Mouse (Mus musculus) thymus, adult 2 months (tissue): ENCODE data around the gene Zbtb44. TPM values are rescaled to one million over a fixed set of nuclear protein-coding genes. Genes with fewer than 3 reads are reported as not detected.

Experiments
- DNase-seq: peaks from one replicate; pipeline ENCODE4 v3.0.0; 2021
- H3K27ac ChIP-seq: fragments of 200-500 bp; 2 replicates; pipeline ENCODE4 v1.5.1; 2012; ENCODE audit warnings: low read length, control low read depth; ENCODE audit not compliant: control insufficient read depth, insufficient read depth
- H3K27me3 ChIP-seq: fragments of 200-500 bp; 2 replicates; pipeline ENCODE4 v1.6.1; 2012; ENCODE audit warnings: mild to moderate bottlenecking, low read length, moderate library complexity, mixed read lengths; ENCODE audit not compliant: control insufficient read depth, insufficient read depth
- H3K36me3 ChIP-seq: fragments of 200-500 bp; 2 replicates; pipeline ENCODE4 v1.6.1; 2012; ENCODE audit warnings: mild to moderate bottlenecking, low read length, moderate library complexity; ENCODE audit not compliant: control insufficient read depth, insufficient read depth
- H3K4me1 ChIP-seq: fragments of 200-500 bp; replicated peaks from 2 replicates; pipeline ENCODE4 v1.6.1; 2012; ENCODE audit warnings: low read length; ENCODE audit not compliant: control insufficient read depth, insufficient read depth
- H3K4me3 ChIP-seq: fragments of 200-500 bp; 2 replicates; pipeline ENCODE4 v1.5.1; 2012; ENCODE audit warnings: mild to moderate bottlenecking, low read length, control low read depth, moderate library complexity; ENCODE audit not compliant: control insufficient read depth, insufficient read depth
- CTCF ChIP-seq: fragments of 200-500 bp; IDR thresholded peaks from 2 replicates; pipeline ENCODE4 v1.5.1; 2012; ENCODE audit warnings: mild to moderate bottlenecking, control low read depth, low read length, moderate library complexity, borderline replicate concordance; ENCODE audit not compliant: control insufficient read depth, poor library complexity, insufficient read depth; ENCODE audit errors: extremely low read depth
- POLR2A ChIP-seq: fragments of 200-500 bp; IDR thresholded peaks from 2 replicates; pipeline ENCODE4 v1.6.1; 2012; ENCODE audit warnings: mild to moderate bottlenecking, low read length, control low read depth, moderate library complexity; ENCODE audit not compliant: control insufficient read depth, poor library complexity, insufficient read depth; ENCODE audit errors: extremely low read depth
- whole genome bisulfite sequencing: fragments of 180-500 bp; shearing (Covaris S2); methylation state at CpG from one replicate; pipeline ENCODE4 v1.1.7; 2018; 5-methylcytosine and 5-hydroxymethylcytosine counted together
- polyA plus RNA-seq: library from polyadenylated mRNA; depleted of rRNA; stranded (reverse); fragments of >200 nt; gene quantifications from 2 replicates; pipeline ENCODE4 v1.2.3, GENCODE M21; 2012

The Zbtb44 gene
- polyA plus RNA-seq, 1 experiment, result 10.4 TPM

- H3K27me3 ChIP-seq, result no peaks in the 10 kb centered on the region
- WGBS, result 86% methylated on average over 6 of the region's 6 CpGs
- no peak for TF ChIP-seq POLR2A
- no peak for TF ChIP-seq CTCF
- H3K4me1 ChIP-seq, result no peaks in the 10 kb centered on the region
- H3K27ac ChIP-seq, result no peak overlapping the region
- no peaks in the 10 kb centered on the region for H3K36me3 ChIP-seq
- H3K4me3 ChIP-seq, result no peak overlapping the region
- DNase-seq, result no peak
Measured at GRCm38 (mm10) chr9:31098118-31098517, 67.7 kb downstream of the Zbtb44 start.

- Histone ChIP-seq H3K4me1 (no peaks in the 10 kb centered on the region), H3K27ac (no peak overlapping the region), H3K4me3 (no peak overlapping the region), H3K27me3 (no peaks in the 10 kb centered on the region), H3K36me3 (no peaks in the 10 kb centered on the region)
- WGBS, result 90% methylated on average over 8 of the region's 8 CpGs
- TF ChIP-seq CTCF (no peak), POLR2A (no peak)
- DNase-seq, result no peak
Measured at GRCm38 (mm10) chr9:31108464-31108863, 78.0 kb downstream of the Zbtb44 start.

- no peaks in the 10 kb centered on the region for H3K36me3 ChIP-seq
- H3K4me1 ChIP-seq, result no peaks in the 10 kb centered on the region
- DNase-seq, result no peak
- H3K27ac ChIP-seq, result no peak overlapping the region
- no peak overlapping the region for H3K4me3 ChIP-seq
- TF ChIP-seq CTCF, result no peak
- TF ChIP-seq POLR2A, result no peak
- no peaks in the 10 kb centered on the region for H3K27me3 ChIP-seq
Measured at GRCm38 (mm10) chr9:31115586-31115985, 85.1 kb downstream of the Zbtb44 start.

- no peaks in the 10 kb centered on the region for H3K27me3 ChIP-seq
- no peak for DNase-seq
- WGBS, result 95% methylated on average over 11 of the region's 11 CpGs
Measured at GRCm38 (mm10) chr9:31117088-31117487, 86.6 kb downstream of the Zbtb44 start.

GRCm38 (mm10) chr9:31117488-31117887 is 87.0 kb downstream of the Zbtb44 start:
- no peaks in the 10 kb centered on the region for H3K36me3 ChIP-seq
- WGBS, result 83% methylated on average over 6 of the region's 6 CpGs
- H3K27me3 ChIP-seq, result no peaks in the 10 kb centered on the region
- no peak for DNase-seq
- no peaks in the 10 kb centered on the region for H3K4me1 ChIP-seq
- H3K4me3 ChIP-seq, result no peak overlapping the region
- no peak overlapping the region for H3K27ac ChIP-seq
- no peak for TF ChIP-seq POLR2A
- TF ChIP-seq CTCF, result no peak

More at GRCm38 (mm10) chr9:31117088-31117487, 86.6 kb downstream of the Zbtb44 start:
- H3K4me1 ChIP-seq, result no peaks in the 10 kb centered on the region
- no peak overlapping the region for H3K4me3 ChIP-seq
- TF ChIP-seq POLR2A (no peak), CTCF (no peak)
- H3K36me3 ChIP-seq, result no peaks in the 10 kb centered on the region
- no peak overlapping the region; the same call in 1 of the 2 replicates for H3K27ac ChIP-seq

- no peak overlapping the region for H3K27ac ChIP-seq
- no peak overlapping the region for H3K4me3 ChIP-seq
- no peaks in the 10 kb centered on the region for H3K27me3 ChIP-seq
- H3K4me1 ChIP-seq, result no peaks in the 10 kb centered on the region
- 73% methylated on average over 11 of the region's 11 CpGs for WGBS
- no peaks in the 10 kb centered on the region for H3K36me3 ChIP-seq
- no peak for DNase-seq
- TF ChIP-seq POLR2A (no peak), CTCF (no peak)
Measured at GRCm38 (mm10) chr9:31118520-31119298, 88.3 kb downstream of the Zbtb44 start.
